Mouse (Mus musculus) ES-Bruce4 (cell line): ENCODE data around the gene Nabp1. TPM values are rescaled to one million over a fixed set of nuclear protein-coding genes. Genes with fewer than 3 reads are reported as not detected.

Source experiments
- H3K27ac ChIP-seq: 2 replicates; pipeline ENCODE4 v1.5.1; 2012; ENCODE audit warnings: low read length, inconsistent platforms; ENCODE audit not compliant: insufficient read depth
- H3K27me3 ChIP-seq: 2 replicates; pipeline ENCODE4 v1.6.1; 2012; ENCODE audit warnings: mild to moderate bottlenecking, low read length, inconsistent platforms; ENCODE audit not compliant: control insufficient read depth, poor library complexity, insufficient read depth, severe bottlenecking
- H3K36me3 ChIP-seq: 2 replicates; pipeline ENCODE4 v1.6.1; 2012; ENCODE audit warnings: inconsistent platforms, mild to moderate bottlenecking, low read length, moderate library complexity; ENCODE audit not compliant: control insufficient read depth, poor library complexity, insufficient read depth, severe bottlenecking
- H3K4me1 ChIP-seq: one replicate; pipeline ENCODE4 v1.8.1; 2011; ENCODE audit warnings: low read length; ENCODE audit not compliant: control insufficient read depth, insufficient read depth
- H3K4me3 ChIP-seq: 2 replicates; pipeline ENCODE4 v1.5.1; 2011; ENCODE audit warnings: low read depth, mild to moderate bottlenecking, low read length
- H3K9ac ChIP-seq: 2 replicates; pipeline ENCODE4 v1.6.1; 2012; ENCODE audit warnings: low read depth, mild to moderate bottlenecking, inconsistent platforms; ENCODE audit not compliant: poor library complexity, severe bottlenecking
- H3K9me3 ChIP-seq: replicated peaks from 2 replicates; pipeline ENCODE4 v1.6.1; 2012; ENCODE audit warnings: mild to moderate bottlenecking, low read length, inconsistent platforms; ENCODE audit not compliant: control insufficient read depth, poor library complexity, insufficient read depth, severe bottlenecking
- CTCF ChIP-seq: IDR thresholded peaks from one replicate; pipeline ENCODE4 v1.8.1; 2011; ENCODE audit warnings: low read depth, low read length
- EP300 ChIP-seq: IDR thresholded peaks from 2 replicates; pipeline ENCODE4 v1.6.1; 2011; ENCODE audit warnings: low read depth, low read length; ENCODE audit not compliant: insufficient read depth
- POLR2A ChIP-seq: IDR thresholded peaks from one replicate; pipeline ENCODE4 v1.8.1; 2011; ENCODE audit warnings: low read length; ENCODE audit not compliant: insufficient read depth
- polyA plus RNA-seq: library from polyadenylated mRNA; stranded (reverse); fragments of >200 nt; gene quantifications from 2 replicates; pipeline ENCODE4 v1.2.4, GENCODE M21; 2011; ENCODE audit warnings: low read depth; ENCODE audit not compliant: missing spikeins, insufficient read depth, insufficient read length

The Nabp1 gene
- polyA plus RNA-seq, 1 experiment: 145 TPM

GRCm38 (mm10) chr1:51501251-51501650, 23.0 kb upstream of the Nabp1 start:
- Histone ChIP-seq H3K9me3 (no peaks in the 10 kb centered on the region), H3K9ac (no peak overlapping the region), H3K4me3 (no peak overlapping the region), H3K4me1 (no peaks in the 10 kb centered on the region), H3K27me3 (no peaks in the 10 kb centered on the region), H3K27ac (no peak overlapping the region), H3K36me3 (no peaks in the 10 kb centered on the region)
- TF ChIP-seq POLR2A (no peak), EP300 (no peak), CTCF (no peak)

DNA sequence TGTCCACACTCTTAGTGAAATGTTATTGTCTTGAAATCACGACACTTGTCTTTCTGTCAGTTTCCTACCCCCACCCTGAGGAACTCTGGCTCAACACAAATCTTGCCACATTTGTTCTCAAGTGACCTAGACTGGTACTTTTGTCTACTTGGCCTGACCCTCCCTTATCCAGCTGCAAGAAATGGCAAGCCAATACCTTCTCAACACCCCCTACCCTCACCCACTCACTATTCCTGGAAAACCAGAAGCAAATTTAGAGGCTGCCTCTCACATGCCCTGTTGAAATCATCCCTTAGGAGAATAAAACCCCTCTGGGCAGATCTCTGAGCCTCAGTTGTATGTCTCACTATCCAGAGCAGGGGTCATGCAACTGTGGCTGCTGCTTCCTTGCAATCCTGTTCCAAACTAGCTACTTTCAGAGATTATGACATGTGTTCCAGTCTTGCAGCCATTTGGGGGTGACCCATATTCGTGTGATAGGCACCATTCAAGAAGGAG, 20.4 kb upstream of the Nabp1 start:
- Histone ChIP-seq H3K4me1 (no peaks in the 10 kb centered on the region), H3K9me3 (no peaks in the 10 kb centered on the region), H3K27ac (no peak overlapping the region), H3K4me3 (no peak overlapping the region), H3K27me3 (no peaks in the 10 kb centered on the region), H3K9ac (no peak overlapping the region), H3K36me3 (no peaks in the 10 kb centered on the region)
- no peak for TF ChIP-seq CTCF
- no peak for TF ChIP-seq EP300
- no peak for TF ChIP-seq POLR2A

- no peaks in the 10 kb centered on the region for H3K27me3 ChIP-seq
- H3K4me1 ChIP-seq: no peaks in the 10 kb centered on the region
- no peaks in the 10 kb centered on the region for H3K9me3 ChIP-seq
- no peak overlapping the region for H3K9ac ChIP-seq
- H3K4me3 ChIP-seq: no peak overlapping the region
- no peak overlapping the region for H3K27ac ChIP-seq
- H3K36me3 ChIP-seq: no peaks in the 10 kb centered on the region
- TF ChIP-seq EP300 (no peak), CTCF (no peak), POLR2A (no peak)
Observed at GRCm38 (mm10) chr1:51496163-51496562, 17.9 kb upstream of the Nabp1 start.

- H3K27ac ChIP-seq: no peak overlapping the region
- no peaks in the 10 kb centered on the region for H3K36me3 ChIP-seq
- H3K4me3 ChIP-seq: no peak overlapping the region
- H3K27me3 ChIP-seq: no peaks in the 10 kb centered on the region
- no peak overlapping the region for H3K9ac ChIP-seq
- no peaks in the 10 kb centered on the region for H3K4me1 ChIP-seq
- no peak for TF ChIP-seq EP300
- no peak for TF ChIP-seq POLR2A
- no peak for TF ChIP-seq CTCF
- H3K9me3 ChIP-seq: no peaks in the 10 kb centered on the region
Observed at GRCm38 (mm10) chr1:51493592-51494307, 15.5 kb upstream of the Nabp1 start.

GRCm38 (mm10) chr1:51486291-51486690, 8.1 kb upstream of the Nabp1 start:
- H3K27ac ChIP-seq: no peak overlapping the region
- H3K9ac ChIP-seq: no peak overlapping the region
- no peak for TF ChIP-seq CTCF
- no peak for TF ChIP-seq EP300
- no peak for TF ChIP-seq POLR2A
- H3K27me3 ChIP-seq: no peaks in the 10 kb centered on the region
- H3K9me3 ChIP-seq: no peaks in the 10 kb centered on the region
- no peaks in the 10 kb centered on the region for H3K36me3 ChIP-seq
- peaks cover 2% of the 10 kb centered on the region for H3K4me1 ChIP-seq
- H3K4me3 ChIP-seq: no peak overlapping the region

DNA sequence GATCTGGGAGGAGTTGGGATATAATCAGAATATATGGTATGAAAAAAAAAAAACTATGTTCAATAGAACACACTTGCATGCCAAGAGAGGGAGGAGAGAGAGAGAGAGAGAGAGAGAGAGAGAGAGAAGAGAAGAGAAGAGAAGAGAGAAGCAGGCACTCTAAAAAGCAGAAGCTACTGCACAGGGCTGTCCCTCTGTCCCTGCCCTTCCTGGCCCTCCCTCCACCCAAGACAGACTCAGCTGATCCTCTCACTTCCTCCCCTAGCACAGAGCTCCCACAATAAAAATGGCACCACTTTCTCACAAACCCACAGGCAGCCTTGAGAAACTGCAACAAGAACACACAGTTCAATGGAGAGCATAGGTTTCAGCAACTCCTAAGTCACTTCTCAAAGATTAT, 2.2 kb upstream of the Nabp1 start:
- Histone ChIP-seq H3K36me3 (peaks cover 3% of the 10 kb centered on the region; the same call in 1 of the 2 replicates), H3K9me3 (no peaks in the 10 kb centered on the region), H3K4me3 (no peak overlapping the region), H3K9ac (no peak overlapping the region), H3K4me1 (no peaks in the 10 kb centered on the region), H3K27ac (no peak overlapping the region), H3K27me3 (no peaks in the 10 kb centered on the region)
- no peak for TF ChIP-seq EP300
- TF ChIP-seq POLR2A: no peak
- no peak for TF ChIP-seq CTCF
